Mouse (Mus musculus): ENCODE data around the gene Sgce. TPM values are rescaled to one million over a fixed set of nuclear protein-coding genes. Genes with fewer than 3 reads are reported as not detected.
"Not testable (repeated sequence)": the region's sequence is repeated elsewhere in the genome, so short reads cannot be mapped to it uniquely, and the experiment has no call there.

Gene Sgce
- 0.84 and 7.1 TPM in 2 replicates for polyA plus RNA-seq (2011; ENCODE audit: insufficient read depth, insufficient read length, low replicate concordance, missing spikeins)

GRCm38 (mm10) chr6:4746696-4747439 is at the start of gene Sgce, which contains the start of gene Peg10:
TSS of gene Sgce (minus strand) at chr6:4747207.
TSS of gene Peg10 (plus strand) at chr6:4747306.
- Histone ChIP-seq H3K4me1 (ENCODE audit: control insufficient read depth, insufficient read depth, low read length) (no peaks in the 10 kb centered on the region; the same call in 1 of the 2 replicates), H3K4me3 (replicated peaks; ENCODE audit: control insufficient read depth, low read depth, low read length) (peak within 1 kb of the TSS; percentile 47), H3K27ac (ENCODE audit: control insufficient read depth, insufficient read depth, low read depth, low read length, poor library complexity) (no peak within 1 kb of the TSS)
- TF ChIP-seq CTCF (IDR thresholded peaks at IDR 0.05; ENCODE audit: control insufficient read depth, insufficient read depth, low read length) = peak; percentile 36; the same call in 1 of the 2 replicates
- TF ChIP-seq POLR2A (IDR thresholded peaks at IDR 0.05; ENCODE audit: borderline replicate concordance, control insufficient read depth, low read depth, low read length) = no peak
- WGBS = 57% methylated on average over 38 of the region's 38 CpGs

- 82% methylated on average over 1 of the region's 1 CpGs for WGBS
- Histone ChIP-seq H3K27ac (ENCODE audit: control insufficient read depth, insufficient read depth, low read depth, low read length, poor library complexity) (no peak overlapping the region), H3K4me1 (ENCODE audit: control insufficient read depth, insufficient read depth, low read length) (no peaks in the 10 kb centered on the region; the same call in 1 of the 2 replicates), H3K4me3 (replicated peaks; ENCODE audit: control insufficient read depth, low read depth, low read length) (no peak overlapping the region)
- TF ChIP-seq CTCF (IDR thresholded peaks at IDR 0.05; ENCODE audit: control insufficient read depth, insufficient read depth, low read length) = no peak
- TF ChIP-seq POLR2A (IDR thresholded peaks at IDR 0.05; ENCODE audit: borderline replicate concordance, control insufficient read depth, low read depth, low read length) = no peak
Measured at GRCm38 (mm10) chr6:4796281-4796680, 49.3 kb upstream of the Sgce start.

GRCm38 (mm10) chr6:4762252-4762651 is 15.2 kb upstream of the Sgce start:
- H3K4me3 ChIP-seq (replicated peaks; ENCODE audit: control insufficient read depth, low read depth, low read length) = no peak overlapping the region
- 74% methylated on average over 2 of the region's 2 CpGs for WGBS

GRCm38 (mm10) chr6:4761415-4762142 is 14.6 kb upstream of the Sgce start:
- WGBS = 55% methylated on average over 3 of the region's 3 CpGs
- not testable (repeated sequence) for H3K27ac ChIP-seq (ENCODE audit: control insufficient read depth, insufficient read depth, low read depth, low read length, poor library complexity); H3K4me1 ChIP-seq (ENCODE audit: control insufficient read depth, insufficient read depth, low read length); H3K4me3 ChIP-seq (replicated peaks; ENCODE audit: control insufficient read depth, low read depth, low read length)

More at GRCm38 (mm10) chr6:4762252-4762651, 15.2 kb upstream of the Sgce start:
- H3K4me1 ChIP-seq (ENCODE audit: control insufficient read depth, insufficient read depth, low read length) = no peaks in the 10 kb centered on the region
- no peak for TF ChIP-seq POLR2A (IDR thresholded peaks at IDR 0.05; ENCODE audit: borderline replicate concordance, control insufficient read depth, low read depth, low read length)
- no peak for TF ChIP-seq CTCF (IDR thresholded peaks at IDR 0.05; ENCODE audit: control insufficient read depth, insufficient read depth, low read length)
- no peak overlapping the region for H3K27ac ChIP-seq (ENCODE audit: control insufficient read depth, insufficient read depth, low read depth, low read length, poor library complexity)

- H3K27ac ChIP-seq (ENCODE audit: control insufficient read depth, insufficient read depth, low read depth, low read length, poor library complexity) = no peak overlapping the region
- WGBS = 93% methylated on average over 16 of the region's 16 CpGs
- no peak for TF ChIP-seq POLR2A (IDR thresholded peaks at IDR 0.05; ENCODE audit: borderline replicate concordance, control insufficient read depth, low read depth, low read length)
- no peak for TF ChIP-seq CTCF (IDR thresholded peaks at IDR 0.05; ENCODE audit: control insufficient read depth, insufficient read depth, low read length)
- no peaks in the 10 kb centered on the region for H3K4me1 ChIP-seq (ENCODE audit: control insufficient read depth, insufficient read depth, low read length)
- no peak overlapping the region for H3K4me3 ChIP-seq (replicated peaks; ENCODE audit: control insufficient read depth, low read depth, low read length)
Measured at GRCm38 (mm10) chr6:4754886-4755285, 7.9 kb upstream of the Sgce start.

GRCm38 (mm10) chr6:4754286-4754685 is 7.3 kb upstream of the Sgce start:
- TF ChIP-seq CTCF (IDR thresholded peaks at IDR 0.05; ENCODE audit: control insufficient read depth, insufficient read depth, low read length) (no peak), POLR2A (IDR thresholded peaks at IDR 0.05; ENCODE audit: borderline replicate concordance, control insufficient read depth, low read depth, low read length) (no peak)
- Histone ChIP-seq H3K4me1 (ENCODE audit: control insufficient read depth, insufficient read depth, low read length) (no peaks in the 10 kb centered on the region), H3K27ac (ENCODE audit: control insufficient read depth, insufficient read depth, low read depth, low read length, poor library complexity) (no peak overlapping the region), H3K4me3 (replicated peaks; ENCODE audit: control insufficient read depth, low read depth, low read length) (no peak overlapping the region)
- 90% methylated on average over 10 of the region's 10 CpGs for WGBS

GRCm38 (mm10) chr6:4751355-4751754 is 4.3 kb upstream of the Sgce start:
- Histone ChIP-seq H3K4me1 (ENCODE audit: control insufficient read depth, insufficient read depth, low read length) (no peaks in the 10 kb centered on the region; the same call in 1 of the 2 replicates), H3K27ac (ENCODE audit: control insufficient read depth, insufficient read depth, low read depth, low read length, poor library complexity) (no peak overlapping the region), H3K4me3 (replicated peaks; ENCODE audit: control insufficient read depth, low read depth, low read length) (no peak overlapping the region)
- TF ChIP-seq POLR2A (IDR thresholded peaks at IDR 0.05; ENCODE audit: borderline replicate concordance, control insufficient read depth, low read depth, low read length) (no peak), CTCF (IDR thresholded peaks at IDR 0.05; ENCODE audit: control insufficient read depth, insufficient read depth, low read length) (no peak)
- whole genome bisulfite sequencing = 74% methylated on average over 4 of the region's 4 CpGs

- TF ChIP-seq POLR2A (IDR thresholded peaks at IDR 0.05; ENCODE audit: borderline replicate concordance, control insufficient read depth, low read depth, low read length) (no peak), CTCF (IDR thresholded peaks at IDR 0.05; ENCODE audit: control insufficient read depth, insufficient read depth, low read length) (no peak)
- Histone ChIP-seq H3K4me3 (replicated peaks; ENCODE audit: control insufficient read depth, low read depth, low read length) (no peak overlapping the region), H3K27ac (ENCODE audit: control insufficient read depth, insufficient read depth, low read depth, low read length, poor library complexity) (no peak overlapping the region), H3K4me1 (ENCODE audit: control insufficient read depth, insufficient read depth, low read length) (no peaks in the 10 kb centered on the region; the same call in 1 of the 2 replicates)
- 46% methylated on average over 22 of the region's 22 CpGs for WGBS
Measured at GRCm38 (mm10) chr6:4749091-4749490, 2.1 kb upstream of the Sgce start.
